Mouse (Mus musculus) heart, adult 2 months (tissue): ENCODE results near the gene Kif24. TPM values are rescaled to one million over a fixed set of nuclear protein-coding genes. Genes with fewer than 3 reads are reported as not detected.
A peak's percentile ranks its signal among the peaks of the same experiment; 100 is the strongest.

ENCODE experiments used
- DNase-seq, 2 experiments: peaks; one replicate each; pipeline ENCODE4 v3.0.0; 2021
- H3K27ac ChIP-seq: fragments of 200-600 bp; 2 replicates; pipeline ENCODE4 v1.8.1; 2022
- H3K27me3 ChIP-seq: fragments of 200-500 bp; 2 replicates; pipeline ENCODE4 v1.6.1; 2012; ENCODE audit warnings: mild to moderate bottlenecking, low read length, inconsistent platforms, mixed read lengths; ENCODE audit not compliant: control insufficient read depth, insufficient read depth
- H3K36me3 ChIP-seq: fragments of 200-500 bp; 2 replicates; pipeline ENCODE4 v1.6.1; 2012; ENCODE audit warnings: low read length, inconsistent platforms; ENCODE audit not compliant: control insufficient read depth, insufficient read depth
- H3K4me1 ChIP-seq: fragments of 200-500 bp; 2 replicates; pipeline ENCODE4 v1.6.1; 2011; ENCODE audit warnings: low read length; ENCODE audit not compliant: control insufficient read depth, insufficient read depth
- H3K4me3 ChIP-seq: fragments of 200-600 bp; 2 replicates; pipeline ENCODE4 v1.8.1; 2022
- H3K79me2 ChIP-seq: fragments of 200-500 bp; replicated peaks from 2 replicates; pipeline ENCODE4 v1.6.1; 2012; ENCODE audit warnings: mild to moderate bottlenecking, inconsistent platforms, low read length, moderate library complexity, mixed read lengths; ENCODE audit not compliant: control insufficient read depth, insufficient read depth
- H3K9ac ChIP-seq: fragments of 200-500 bp; 2 replicates; pipeline ENCODE4 v1.6.1; 2012; ENCODE audit warnings: low read depth, mild to moderate bottlenecking, control low read depth, inconsistent platforms, low read length, mixed read lengths
- CTCF ChIP-seq: fragments of 200-600 bp; IDR thresholded peaks from 2 replicates; pipeline ENCODE4 v1.8.1; 2022; ENCODE audit warnings: antibody characterized with exemption, mild to moderate bottlenecking, moderate library complexity
- EP300 ChIP-seq: fragments of 200-500 bp; IDR thresholded peaks from 2 replicates; pipeline ENCODE4 v1.6.1; 2011; ENCODE audit warnings: low read depth, low read length, control low read depth; ENCODE audit not compliant: insufficient read depth
- POLR2A ChIP-seq: fragments of 200-500 bp; IDR thresholded peaks from 2 replicates; pipeline ENCODE4 v1.6.1; 2011; ENCODE audit warnings: mild to moderate bottlenecking, low read depth, low read length, control low read depth; ENCODE audit not compliant: insufficient read depth
- whole genome bisulfite sequencing: fragments of 180-500 bp; shearing (Covaris S2); methylation state at CpG from one replicate; pipeline ENCODE4 v1.1.7; 2018; 5-methylcytosine and 5-hydroxymethylcytosine counted together
- intact Hi-C: fragments of 180-260 bp; cut with DNase I; formaldehyde crosslinking; loops from one replicate; pipeline ENCODE4 v1.15.1; 2025
- polyA plus RNA-seq: library from polyadenylated mRNA; depleted of rRNA; stranded (reverse); fragments of >200 nt; gene quantifications from 2 replicates; pipeline ENCODE4 v1.2.3, GENCODE M21; 2012
- total RNA-seq, 2 experiments: library from RNA; stranded (reverse); gene quantifications; 2 replicates each; pipeline ENCODE4 v1.2.3; 2021

The Kif24 gene
- total and polyA plus RNA-seq, 3 experiments, result 0.10 to 0.70 (median 0.29) TPM

- no peak for TF ChIP-seq CTCF
- TF ChIP-seq EP300, result 0 out of 2 replicates have a peak, but pooled peaks have one; percentile 23
- Histone ChIP-seq H3K9ac (no peak overlapping the region), H3K36me3 (no peaks in the 10 kb centered on the region), H3K27me3 (peaks cover 11% of the 10 kb centered on the region), H3K27ac (no peak overlapping the region), H3K79me2 (no peaks in the 10 kb centered on the region), H3K4me3 (no peak overlapping the region), H3K4me1 (no peaks in the 10 kb centered on the region)
- intact Hi-C loops, result no loop called here
- 66% methylated on average over 11 of the region's 11 CpGs for WGBS
- DNase-seq, result peak in 1 of 2 experiments; percentile 48
These were observed 31.2 kb upstream of the Kif24 start for GRCm38 (mm10) chr4:41495850-41496249.

GRCm38 (mm10) chr4:41495076-41495475, 30.4 kb upstream of the Kif24 start:
- Histone ChIP-seq H3K27me3 (peaks cover 11% of the 10 kb centered on the region), H3K4me1 (no peaks in the 10 kb centered on the region), H3K9ac (no peak overlapping the region), H3K27ac (no peak overlapping the region), H3K4me3 (no peak overlapping the region), H3K36me3 (no peaks in the 10 kb centered on the region), H3K79me2 (no peaks in the 10 kb centered on the region)
- DNase-seq, result no peak
- 85% methylated on average over 4 of the region's 4 CpGs for WGBS
- intact Hi-C loops, result no loop called here
- no peak for TF ChIP-seq CTCF
- no peak for TF ChIP-seq EP300
- no peak for TF ChIP-seq POLR2A

- Histone ChIP-seq H3K4me3 (no peak overlapping the region), H3K36me3 (no peaks in the 10 kb centered on the region), H3K79me2 (no peaks in the 10 kb centered on the region), H3K4me1 (no peaks in the 10 kb centered on the region), H3K27ac (no peak overlapping the region), H3K9ac (no peak overlapping the region), H3K27me3 (peaks cover 11% of the 10 kb centered on the region)
- no peak for TF ChIP-seq CTCF
- TF ChIP-seq EP300, result no peak
- DNase-seq, result no peak
- 52% methylated on average over 3 of the region's 3 CpGs for WGBS
- intact Hi-C loops, result no loop called here
These were observed 29.7 kb upstream of the Kif24 start for GRCm38 (mm10) chr4:41494378-41494777.

GRCm38 (mm10) chr4:41493464-41494116, 28.9 kb upstream of the Kif24 start:
- intact Hi-C loops, result no loop called here

GRCm38 (mm10) chr4:41492951-41493350, 28.3 kb upstream of the Kif24 start:
- WGBS, result 80% methylated on average over 7 of the region's 7 CpGs
- H3K4me3 ChIP-seq, result no peak overlapping the region
- H3K27me3 ChIP-seq, result peaks cover 6% of the 10 kb centered on the region
- no peaks in the 10 kb centered on the region for H3K36me3 ChIP-seq
- intact Hi-C loops, result no loop called here
- TF ChIP-seq CTCF (no peak), EP300 (no peak), POLR2A (no peak)
- no peak overlapping the region for H3K27ac ChIP-seq
- H3K4me1 ChIP-seq, result no peaks in the 10 kb centered on the region
- DNase-seq, result no peak
- H3K79me2 ChIP-seq, result no peaks in the 10 kb centered on the region
- no peak overlapping the region for H3K9ac ChIP-seq

More at GRCm38 (mm10) chr4:41493464-41494116, 28.9 kb upstream of the Kif24 start:
- Histone ChIP-seq H3K27ac (no peak overlapping the region), H3K27me3 (peaks cover 10% of the 10 kb centered on the region), H3K9ac (no peak overlapping the region), H3K4me3 (no peak overlapping the region), H3K79me2 (no peaks in the 10 kb centered on the region), H3K36me3 (no peaks in the 10 kb centered on the region), H3K4me1 (no peaks in the 10 kb centered on the region)
- DNase-seq, result no peak
- TF ChIP-seq POLR2A (no peak), EP300 (no peak), CTCF (no peak)
- WGBS, result 81% methylated on average over 3 of the region's 3 CpGs

GRCm38 (mm10) chr4:41481601-41482017, 16.9 kb upstream of the Kif24 start:
- WGBS, result 32% methylated on average over 6 of the region's 6 CpGs
- intact Hi-C loops, result no loop called here
- TF ChIP-seq EP300 (peak; percentile 53; the same call in 1 of the 2 replicates), POLR2A (no peak)
- Histone ChIP-seq H3K27me3 (no peaks in the 10 kb centered on the region), H3K9ac (no peak overlapping the region), H3K27ac (peak overlapping the region; percentile 31), H3K4me1 (peaks cover 3% of the 10 kb centered on the region; the same call in 1 of the 2 replicates), H3K79me2 (no peaks in the 10 kb centered on the region), H3K36me3 (no peaks in the 10 kb centered on the region), H3K4me3 (no peak overlapping the region)
- peak; percentile 64 to 82 for DNase-seq
